Mouse (Mus musculus): ENCODE measurements at regions not wholly inside any gene's neighbourhood (a gene's known extent, or its start where the extent isn't known, plus 50 kb on each side); places are given as distances from the start of the nearest gene placed in this dataset.

DNA sequence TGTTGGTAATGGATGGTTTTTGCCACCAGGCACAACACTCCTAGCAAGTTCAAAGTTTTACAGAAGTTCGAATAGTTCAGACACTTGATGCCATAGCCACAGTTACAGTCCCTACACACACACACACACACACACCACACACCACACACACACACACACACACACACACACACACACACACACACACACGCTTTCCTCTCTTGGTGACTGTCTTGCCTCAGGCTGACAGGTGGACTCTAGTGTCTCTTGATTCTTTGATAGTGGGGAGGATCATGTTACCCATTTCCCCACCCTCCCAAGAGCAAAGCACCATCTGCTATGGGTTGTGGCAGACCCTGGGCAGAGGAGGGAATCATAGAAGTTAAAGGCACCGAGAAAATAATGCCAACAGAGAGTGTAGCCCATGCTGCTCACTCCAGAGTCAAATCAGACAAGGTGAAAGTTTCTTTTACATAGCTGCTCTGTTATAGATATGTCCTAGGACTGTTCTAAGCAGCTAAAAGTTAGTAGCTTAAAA, 75.9 kb downstream of the Klhl25 start:
- no peak for DNase-seq

- DNase-seq, result no peak
Observed at GRCm38 (mm10) chr7:75927537-75927936, 79.4 kb downstream of the Klhl25 start.

DNA sequence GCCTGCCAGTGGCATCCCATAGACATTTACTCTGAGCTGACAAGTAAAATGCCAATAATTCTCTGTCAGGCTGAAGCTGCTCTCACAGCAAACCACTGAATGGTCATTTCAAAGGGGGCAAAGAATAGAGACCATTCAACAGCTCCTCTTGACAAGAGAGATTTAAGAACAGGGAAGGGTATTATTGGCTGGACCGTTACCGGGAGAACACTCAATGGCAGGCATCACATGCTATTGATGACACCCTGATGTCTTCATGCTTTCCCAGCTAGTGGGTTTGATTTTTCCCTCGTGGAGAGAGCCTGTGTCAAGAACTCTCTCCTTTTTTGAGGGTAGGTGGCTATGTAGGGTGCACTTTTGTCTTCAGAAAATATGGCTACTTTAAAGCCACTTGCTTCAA, 95.7 kb downstream of the Klhl25 start:
- no peak for DNase-seq

DNA sequence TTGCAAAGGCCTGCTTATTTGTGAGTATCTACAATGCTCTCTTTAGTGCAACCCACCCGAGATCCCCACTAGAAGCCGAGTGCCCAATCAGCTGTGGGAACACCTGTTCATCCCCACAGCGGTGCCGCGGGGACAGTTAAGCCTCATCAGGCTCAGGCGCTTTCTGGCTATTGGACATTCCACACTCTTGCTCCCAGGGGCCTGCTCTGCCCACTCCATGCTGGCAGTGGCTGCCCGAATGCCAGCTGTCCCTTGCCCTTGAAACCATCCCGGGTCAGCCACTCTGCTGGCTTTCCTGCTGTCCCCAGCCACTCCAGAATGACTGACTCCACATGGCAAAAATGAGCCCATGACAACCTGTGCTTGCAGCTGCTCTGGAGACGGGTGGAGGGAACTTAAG, 107.6 kb downstream of the Klhl25 start:
- no peak for DNase-seq

GRCm38 (mm10) chr7:75957366-75957765, 109.3 kb downstream of the Klhl25 start:
- DNase-seq, result no peak

- no peak for DNase-seq
Observed at GRCm38 (mm10) chr7:75959903-75960620, 112.0 kb downstream of the Klhl25 start.

DNA sequence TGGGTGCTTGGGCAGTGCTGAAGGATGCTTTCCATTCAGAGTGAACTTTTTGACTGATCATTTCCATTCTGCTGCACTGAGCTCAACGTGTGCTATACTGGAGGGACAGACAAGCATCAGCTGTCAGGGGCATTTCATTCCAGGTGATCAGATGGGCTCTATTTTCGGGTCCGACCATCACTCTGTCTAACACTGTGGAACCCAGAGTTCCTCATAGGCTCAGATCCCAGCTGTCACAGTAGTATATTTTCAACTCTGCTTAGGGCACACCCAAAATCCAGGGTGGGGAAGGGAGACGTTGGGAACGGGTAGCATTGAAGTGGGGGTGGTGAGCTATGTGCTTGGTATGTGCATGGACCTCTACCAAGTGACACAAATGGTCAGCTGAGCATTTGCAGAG, 120.1 kb downstream of the Klhl25 start:
- DNase-seq, result no peak

GRCm38 (mm10) chr7:75970914-75971313, 122.8 kb downstream of the Klhl25 start:
- DNase-seq, result no peak

DNA sequence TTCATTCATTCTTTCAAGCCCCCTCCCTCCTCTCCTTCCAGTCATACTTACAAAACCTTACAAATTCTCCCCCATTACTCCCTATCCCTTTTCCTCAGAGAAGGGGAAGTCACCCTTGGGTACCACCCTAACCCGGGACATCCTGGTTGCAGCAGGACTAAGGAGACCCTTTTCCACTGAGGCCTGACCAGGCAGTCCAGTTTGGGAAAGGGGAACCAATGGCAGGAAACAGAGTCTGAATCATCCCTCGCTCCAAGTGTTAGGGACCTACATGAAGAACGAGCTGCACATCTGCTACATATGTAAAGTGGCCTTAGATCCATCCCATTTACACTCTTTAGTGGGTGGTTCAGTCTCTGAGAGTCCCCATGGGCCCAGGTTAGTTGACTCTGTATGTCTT, 123.6 kb downstream of the Klhl25 start:
- no peak for DNase-seq

- DNase-seq, result no peak
Observed at GRCm38 (mm10) chr7:75981560-75981959, 133.4 kb downstream of the Klhl25 start.

- DNase-seq, result peak; percentile 39
Observed at GRCm38 (mm10) chr7:75983029-75983808, 135.1 kb downstream of the Klhl25 start.

DNA sequence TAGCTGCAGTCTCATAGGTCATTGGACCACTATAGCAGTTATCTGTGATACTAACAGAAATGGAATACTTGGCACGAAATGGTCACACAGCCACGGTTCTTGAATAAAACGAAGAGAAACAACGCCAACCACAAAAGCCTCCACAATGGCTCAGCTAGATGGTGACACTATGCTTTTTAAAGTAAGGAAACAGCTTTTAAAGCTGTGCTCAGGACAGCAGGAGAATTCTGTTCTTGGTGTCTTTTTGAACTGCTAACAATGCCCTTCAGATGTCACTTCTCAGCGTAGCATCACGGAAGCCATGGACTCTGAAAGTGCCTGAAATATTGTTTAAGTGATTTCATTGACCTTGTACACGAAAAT, 135.7 kb downstream of the Klhl25 start:
- DNase-seq, result no peak

DNA sequence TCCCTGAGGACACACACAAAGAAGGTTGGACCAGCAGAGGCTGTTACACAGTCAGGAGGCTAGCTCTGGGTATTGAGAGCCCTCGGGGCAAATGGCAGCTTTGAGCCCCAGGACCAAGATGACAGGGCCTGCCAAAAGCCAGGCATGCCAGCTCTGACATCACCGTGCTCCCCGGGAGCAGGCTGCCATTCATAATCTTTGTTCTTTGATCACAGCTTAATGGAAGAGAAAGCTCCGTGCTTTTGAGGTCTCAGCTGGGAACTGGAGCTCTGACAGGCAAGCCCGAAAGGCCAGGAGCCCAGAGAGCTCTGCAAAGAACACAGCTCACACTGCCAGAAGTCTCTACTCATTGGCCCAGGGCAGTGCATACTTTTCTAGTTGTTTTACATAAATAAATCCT, 150.7 kb downstream of the Klhl25 start:
- DNase-seq, result peak; percentile 7

DNA sequence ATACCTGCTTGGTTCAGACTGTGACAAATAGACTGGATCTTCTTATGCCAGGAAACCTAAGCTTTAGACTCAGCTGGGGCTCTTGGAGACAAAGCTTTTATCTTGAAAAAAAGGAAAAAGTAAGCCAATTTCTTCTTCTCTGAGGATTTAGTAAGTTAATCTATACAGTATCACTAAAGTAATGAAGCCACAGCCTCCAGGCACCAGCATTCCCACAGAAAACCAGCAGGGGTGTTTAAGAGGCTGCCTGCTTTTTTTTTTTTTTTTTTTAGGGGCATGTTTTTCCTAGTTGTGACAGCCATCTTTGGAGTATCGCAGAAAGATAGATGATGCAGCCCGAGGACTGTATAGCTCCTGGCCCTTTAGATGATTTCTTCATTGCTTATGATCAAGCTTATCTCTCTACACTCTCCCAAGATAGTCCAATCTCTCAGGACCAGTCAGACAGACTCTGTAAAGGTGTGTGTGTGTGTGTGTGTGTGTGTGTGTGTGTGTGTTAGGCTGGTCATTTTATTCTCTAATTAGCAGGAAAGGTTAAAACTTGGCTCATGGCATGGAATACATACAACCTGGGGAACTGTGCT, 151.3 kb downstream of the Klhl25 start:
- no peak for DNase-seq

GRCm38 (mm10) chr7:76001012-76001411, 152.9 kb downstream of the Klhl25 start:
- no peak for DNase-seq

- no peak for DNase-seq
Observed at GRCm38 (mm10) chr7:76008226-76008625, 160.1 kb downstream of the Klhl25 start.

DNA sequence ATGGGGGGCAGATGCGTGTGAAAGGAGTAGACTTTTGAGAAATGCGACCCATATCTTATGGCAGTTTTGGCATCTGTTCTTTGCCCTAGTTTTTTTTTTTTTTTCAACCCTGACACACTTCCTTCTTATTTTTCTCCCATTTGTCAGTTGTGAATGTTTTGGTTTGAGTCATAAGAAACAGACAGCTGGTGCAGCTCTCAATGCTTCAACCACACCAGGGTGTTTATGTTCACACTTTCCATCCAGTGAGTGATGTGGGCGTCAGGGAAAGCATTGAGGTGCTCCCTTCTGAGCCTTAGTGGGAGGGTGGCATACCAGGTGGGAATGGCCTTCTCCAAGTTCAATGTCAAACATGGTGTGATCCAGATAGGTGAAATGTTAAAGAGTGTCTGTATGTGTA, 181.9 kb upstream of the Agbl1 start:
- no peak for DNase-seq

DNA sequence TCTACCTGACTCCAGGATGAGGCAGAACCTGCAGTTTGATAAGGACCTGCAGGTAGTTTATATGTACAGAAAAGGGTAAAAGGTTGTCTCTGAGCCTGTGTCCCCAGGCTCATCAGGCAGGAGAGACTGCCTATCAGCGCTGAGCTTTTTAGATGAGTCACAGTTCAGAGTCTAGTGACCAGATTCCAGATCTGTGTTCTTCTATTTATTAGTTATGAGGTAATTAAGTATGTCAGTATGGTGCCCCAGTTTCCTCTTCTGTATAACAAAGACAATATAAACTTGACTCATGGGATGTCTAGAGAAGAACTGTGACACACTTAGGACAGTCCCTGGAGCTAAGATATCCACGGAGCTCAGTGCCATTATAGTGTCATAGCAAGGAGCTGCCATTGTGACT, 180.3 kb upstream of the Agbl1 start:
- no peak for DNase-seq

- DNase-seq, result no peak
Observed at GRCm38 (mm10) chr7:76053843-76054242, 175.8 kb upstream of the Agbl1 start.

DNA sequence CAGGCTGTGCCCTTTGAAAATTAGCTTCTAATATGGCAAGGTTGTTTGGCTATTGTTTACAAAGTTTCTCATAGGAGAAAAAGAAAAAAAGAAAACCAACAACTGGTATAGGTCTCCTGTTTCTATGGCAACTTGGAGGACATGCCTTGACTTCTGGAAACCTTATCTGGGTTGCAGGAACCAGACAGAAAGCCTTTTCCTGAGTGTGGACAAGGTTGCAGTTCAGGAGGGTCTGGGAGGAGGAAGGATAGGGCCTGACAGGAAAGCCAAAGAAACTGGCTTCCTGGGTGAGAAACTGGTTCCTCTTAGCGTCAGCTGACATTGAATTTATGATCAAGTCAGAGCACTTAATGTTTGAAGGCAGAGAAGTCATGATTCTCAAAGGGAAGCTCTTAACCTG, 130.5 kb upstream of the Agbl1 start:
- DNase-seq, result no peak

DNA sequence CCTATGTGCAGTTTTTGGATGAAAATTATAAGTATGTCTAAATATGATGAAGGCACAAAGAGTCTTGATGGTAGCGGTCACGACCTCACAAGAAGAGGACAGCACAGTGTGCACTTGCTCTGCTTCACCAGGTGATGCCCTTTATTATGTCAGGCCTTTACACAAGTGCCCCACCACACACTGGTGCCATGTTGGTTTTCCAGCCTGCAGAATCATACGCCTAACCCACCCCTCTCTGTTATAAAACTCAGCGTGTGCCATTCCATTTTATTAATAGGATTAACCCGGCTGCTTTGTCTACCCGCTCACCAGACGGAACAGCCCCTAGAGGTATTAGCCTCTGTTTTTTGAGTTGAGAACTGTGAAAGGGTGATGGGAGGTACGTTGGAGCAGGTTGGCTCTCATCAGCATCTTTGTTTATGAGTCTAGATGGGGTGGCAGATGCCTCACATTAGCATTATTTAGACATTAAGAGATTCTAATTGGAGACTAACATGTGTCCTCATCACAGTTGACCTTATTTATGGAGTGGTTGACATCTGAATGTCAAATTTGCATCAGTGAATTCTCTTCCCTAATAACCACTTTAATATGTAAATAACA, 108.3 kb upstream of the Agbl1 start:
- DNase-seq, result no peak

DNA sequence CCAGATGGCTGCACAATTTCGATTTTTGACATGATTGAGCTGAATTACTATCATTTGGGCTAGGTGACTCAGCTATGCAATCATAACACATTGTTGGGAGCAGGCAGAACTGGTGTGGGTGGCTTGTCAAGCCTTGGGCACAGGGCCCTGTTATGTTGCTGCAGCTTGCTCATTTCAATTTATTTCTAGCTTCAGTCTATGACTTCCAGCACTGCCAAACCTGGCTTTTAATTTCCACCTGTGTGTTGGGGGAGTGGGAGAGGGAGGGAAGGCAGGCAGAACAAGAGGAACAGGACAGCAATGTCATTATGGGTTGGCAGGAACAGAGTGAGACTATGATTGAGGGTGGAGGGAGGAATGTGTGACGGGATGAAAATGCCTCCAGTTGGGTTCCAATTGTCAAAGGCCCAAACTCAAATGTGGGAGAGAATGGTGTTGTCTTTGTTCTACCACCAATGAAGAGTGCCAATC, 102.0 kb upstream of the Agbl1 start:
- peak; percentile 20 for DNase-seq

DNA sequence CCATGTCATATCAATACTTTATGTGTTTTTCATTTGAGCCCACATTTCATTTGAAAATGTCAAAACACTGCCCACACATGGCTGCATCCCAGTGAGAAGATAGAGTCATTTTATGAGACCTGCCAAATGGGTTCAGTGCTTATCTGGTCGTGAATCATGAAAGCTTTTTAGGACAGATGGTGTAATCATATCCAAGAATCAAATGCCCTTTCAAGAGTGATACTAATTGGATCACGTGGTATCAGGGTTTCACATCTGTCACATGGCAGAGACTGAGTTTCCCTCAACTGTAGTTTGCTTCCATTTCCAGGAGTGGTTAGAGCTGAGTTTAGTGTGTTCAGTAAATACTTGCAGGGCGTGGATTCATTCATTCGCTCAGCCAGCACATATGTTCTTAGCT, 87.2 kb upstream of the Agbl1 start:
- DNase-seq, result no peak

GRCm38 (mm10) chr7:76146385-76146784, 83.3 kb upstream of the Agbl1 start:
- no peak for DNase-seq

Measured in right cerebral cortex, postnatal 14 days (tissue).